Mouse (Mus musculus): Measurements from ENCODE around the gene Trim69.
A peak's percentile ranks its signal among the peaks of the same experiment; 100 is the strongest.

Trim69 gene

DNA sequence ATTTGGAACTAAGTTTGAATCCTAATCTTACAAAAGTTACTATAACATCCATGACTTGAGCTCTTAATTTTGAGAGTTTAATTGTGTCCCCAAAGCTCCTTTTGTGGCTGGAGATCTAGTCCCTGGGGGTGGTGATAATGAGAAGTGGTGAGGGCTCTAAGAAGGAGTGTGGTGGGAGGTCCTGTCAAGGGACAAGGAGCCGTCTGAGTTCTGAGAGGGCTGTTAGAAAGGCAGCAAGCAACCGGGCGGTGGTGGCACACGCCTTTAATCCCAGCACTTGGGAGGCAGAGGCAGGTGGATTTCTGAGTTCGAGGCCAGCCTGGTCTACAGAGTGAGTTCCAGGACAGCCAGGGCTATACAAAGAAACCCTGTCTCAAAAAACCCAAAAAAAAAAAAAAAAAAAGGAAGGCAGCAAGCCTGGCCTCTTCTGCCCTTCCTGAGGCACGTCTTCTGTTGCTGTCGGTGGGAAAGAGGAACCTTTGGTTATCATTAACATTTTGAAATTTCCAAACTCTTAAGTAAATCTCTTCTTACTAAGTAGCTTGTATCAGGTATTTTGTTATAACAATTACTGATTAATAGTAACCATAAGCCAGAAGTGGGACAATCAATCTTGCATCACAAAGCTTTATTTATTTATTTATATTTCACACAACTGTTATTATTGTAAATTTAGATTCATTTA is 6.7 kb upstream of the Trim69 start:
- DNase-seq (ENCODE audit: low spot score), result no peak

DNA sequence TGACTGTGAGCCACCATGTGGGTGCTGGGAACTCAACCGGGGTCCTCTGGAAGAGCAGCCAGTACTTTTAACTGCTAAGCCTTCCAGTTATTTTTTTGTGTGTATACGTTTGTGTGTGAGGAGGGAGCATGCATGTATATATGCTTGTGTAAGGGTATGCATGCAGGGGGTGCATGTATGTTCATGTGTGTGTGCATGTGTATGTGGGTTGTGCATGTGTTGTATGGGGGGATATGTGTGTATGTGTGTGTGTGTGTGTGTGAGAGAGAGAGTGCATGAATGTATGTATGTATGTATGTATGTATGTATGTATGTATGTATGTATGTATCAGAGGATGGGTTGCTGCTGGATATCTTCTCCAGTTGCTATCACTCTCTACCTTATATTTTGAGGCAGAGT is 6.0 kb upstream of the Trim69 start:
- DNase-seq (ENCODE audit: low spot score), result no peak

GRCm38 (mm10) chr2:122155292-122155691 is 5.2 kb upstream of the Trim69 start:
- DNase-seq (ENCODE audit: low spot score), result no peak

GRCm38 (mm10) chr2:122156051-122156700 is 4.3 kb upstream of the Trim69 start:
- DNase-seq (ENCODE audit: low spot score), result no peak

GRCm38 (mm10) chr2:122157561-122157960 is 2.9 kb upstream of the Trim69 start:
- DNase-seq (ENCODE audit: low spot score), result no peak

DNA sequence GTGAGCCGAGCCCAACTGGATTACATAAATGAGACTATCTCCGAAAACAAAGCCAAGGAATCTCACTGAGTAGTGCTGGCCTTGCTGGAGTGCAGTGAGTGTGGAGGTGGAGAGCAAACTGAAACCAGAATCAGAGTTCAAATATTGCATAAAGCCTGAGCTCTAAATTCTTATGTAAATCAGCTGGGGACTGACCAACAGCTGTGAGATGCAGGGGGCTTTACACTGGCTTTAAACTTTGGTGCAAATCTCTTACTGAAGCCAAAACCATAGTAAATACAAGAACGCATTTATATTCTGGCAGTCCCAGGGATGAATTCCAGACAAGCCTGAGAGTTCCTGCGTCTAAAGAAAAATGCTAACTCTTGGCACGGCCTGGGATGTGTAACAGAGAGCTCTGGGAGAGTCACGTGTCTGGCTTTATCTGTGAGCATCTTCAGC is 2.1 kb upstream of the Trim69 start:
- DNase-seq (ENCODE audit: low spot score), result peak; percentile 13

DNA sequence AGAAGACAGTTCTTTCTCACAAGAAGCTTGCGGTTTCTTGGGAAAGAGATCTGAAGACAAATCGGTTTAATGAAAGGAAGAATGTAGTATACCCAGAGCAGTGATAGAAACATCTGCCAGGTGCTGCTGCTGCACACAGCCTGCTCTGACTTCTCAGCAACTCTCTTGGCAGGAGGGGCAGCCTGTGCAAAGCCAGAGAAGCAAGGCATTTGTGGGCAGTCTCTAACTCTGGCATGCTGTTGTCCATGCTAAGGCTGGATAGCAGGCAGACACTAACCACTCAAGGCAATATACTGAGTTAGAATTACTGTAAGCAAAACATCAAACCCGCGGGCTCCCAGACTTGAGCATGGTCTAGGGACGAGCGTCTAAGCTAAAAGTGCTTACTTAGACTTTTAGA is 833 bp upstream of the Trim69 start:
- DNase-seq (ENCODE audit: low spot score), result no peak

DNA sequence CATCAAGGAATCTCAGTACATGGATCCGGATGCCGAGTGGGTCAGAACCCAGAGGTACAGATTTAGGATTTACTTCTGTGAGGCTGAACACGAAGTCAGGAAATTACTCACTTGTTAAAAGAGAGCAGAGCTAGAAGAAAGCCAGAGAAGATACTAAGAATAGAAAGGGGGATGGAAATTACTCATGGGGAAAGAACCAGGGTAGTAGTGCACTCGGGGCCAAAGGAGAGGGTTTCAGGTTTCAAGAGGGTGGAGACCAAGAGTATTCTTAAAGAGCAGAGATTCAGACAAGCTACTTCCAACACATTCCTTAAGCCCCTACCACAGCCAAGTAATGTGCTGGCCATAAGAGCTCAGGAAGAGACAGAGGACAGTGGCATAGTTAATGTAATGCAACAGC is 1.0 kb downstream of the Trim69 start:
- DNase-seq (ENCODE audit: low spot score), result no peak

DNA sequence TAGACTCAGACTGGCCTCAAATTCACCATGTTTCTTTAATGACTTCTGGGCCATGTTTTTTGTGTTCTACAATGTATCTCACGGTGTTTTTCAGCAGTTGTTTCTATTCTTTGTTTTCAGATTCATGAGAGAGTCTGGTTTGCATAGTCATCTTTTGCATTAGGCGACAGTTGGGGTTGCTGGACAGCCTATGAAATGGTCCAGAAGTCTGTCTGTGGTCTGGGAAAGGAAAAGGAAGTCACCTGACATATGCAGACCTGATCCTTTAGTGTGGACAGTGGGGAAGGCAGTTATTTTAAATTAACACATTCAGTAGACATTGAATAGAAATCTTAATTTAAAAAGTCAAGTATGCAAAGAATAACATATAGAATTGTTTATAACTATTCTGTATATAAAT is 2.0 kb downstream of the Trim69 start:
- no peak for DNase-seq (ENCODE audit: low spot score)

- DNase-seq (ENCODE audit: low spot score), result no peak
These were observed 3.1 kb downstream of the Trim69 start for GRCm38 (mm10) chr2:122163430-122164195.

- no peak for DNase-seq (ENCODE audit: low spot score)
These were observed 3.8 kb downstream of the Trim69 start for GRCm38 (mm10) chr2:122164293-122164692.

DNA sequence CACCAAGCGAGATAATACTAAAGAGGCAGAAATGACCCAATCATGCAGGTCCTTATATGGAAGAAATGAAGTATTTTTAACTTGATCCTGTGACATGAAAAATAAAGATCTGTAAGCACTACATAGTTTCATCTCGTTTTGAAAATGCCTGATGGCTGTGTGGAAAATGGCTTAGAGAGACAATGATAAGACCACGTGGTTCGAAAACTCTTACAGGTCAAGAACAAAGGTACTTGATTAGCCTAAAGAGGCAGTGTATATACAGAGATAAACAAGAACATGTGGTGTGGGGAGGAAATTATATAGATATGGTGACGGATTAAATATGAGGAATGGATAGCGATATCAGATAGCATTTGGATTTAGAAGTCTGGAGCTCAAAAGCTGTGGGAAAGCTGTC is 10.8 kb downstream of the Trim69 start:
- no peak for DNase-seq (ENCODE audit: low spot score)

DNA sequence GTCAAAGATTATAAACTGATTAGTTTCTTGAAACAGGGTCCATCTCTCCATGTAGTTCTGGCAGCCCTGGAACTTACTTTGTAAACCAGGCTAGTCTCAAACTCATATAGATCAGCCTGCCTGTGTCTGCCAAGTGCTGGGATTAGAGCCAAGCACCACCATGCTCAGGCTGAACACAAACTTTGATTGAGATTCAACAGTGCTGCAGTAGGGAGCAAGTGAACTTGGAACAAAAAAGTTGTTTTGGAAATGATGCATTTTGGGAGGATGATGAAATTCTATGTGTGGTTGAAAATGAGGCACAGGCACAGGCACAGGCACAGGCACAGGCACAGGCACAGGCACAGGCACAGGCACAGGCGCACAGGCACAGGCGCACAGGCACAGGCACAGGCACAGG is 11.7 kb downstream of the Trim69 start:
- DNase-seq (ENCODE audit: low spot score), result no peak

DNA sequence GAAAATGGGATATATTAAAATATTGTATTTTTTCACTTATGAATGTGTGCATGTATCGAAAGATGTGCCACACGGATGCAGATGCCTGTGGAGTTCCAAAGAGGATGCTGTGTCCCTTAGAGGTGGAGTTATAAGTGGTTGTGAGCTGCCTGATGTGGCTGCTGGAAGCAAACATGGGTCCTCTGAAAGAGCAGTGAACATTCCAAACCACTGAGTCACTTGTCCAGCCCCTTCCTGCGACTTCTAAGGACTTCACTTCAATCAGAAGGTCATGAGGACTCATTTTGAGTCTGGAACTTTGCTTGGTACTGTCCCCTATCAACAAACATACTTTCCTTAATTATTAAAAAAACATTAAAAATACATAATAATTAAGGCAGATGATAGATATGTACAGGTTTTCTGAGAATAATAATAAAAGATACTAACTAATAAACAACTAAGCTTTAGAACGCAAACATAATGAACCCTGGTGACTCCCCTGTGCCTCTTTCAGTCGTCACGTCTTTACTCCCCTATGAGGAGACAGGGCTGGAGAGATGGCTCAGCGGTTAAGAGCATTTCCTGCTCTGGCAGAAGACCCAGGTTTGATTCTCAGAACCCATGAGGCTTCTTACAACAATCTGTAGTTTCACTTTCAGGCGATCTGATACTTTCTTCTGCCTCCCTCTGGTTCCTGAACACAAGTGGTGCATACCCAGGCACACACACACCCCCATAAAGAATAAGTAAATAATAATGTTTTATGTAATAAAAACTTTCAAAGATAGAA is 19.7 kb downstream of the Trim69 start:
- no peak for DNase-seq (ENCODE audit: low spot score)

DNA sequence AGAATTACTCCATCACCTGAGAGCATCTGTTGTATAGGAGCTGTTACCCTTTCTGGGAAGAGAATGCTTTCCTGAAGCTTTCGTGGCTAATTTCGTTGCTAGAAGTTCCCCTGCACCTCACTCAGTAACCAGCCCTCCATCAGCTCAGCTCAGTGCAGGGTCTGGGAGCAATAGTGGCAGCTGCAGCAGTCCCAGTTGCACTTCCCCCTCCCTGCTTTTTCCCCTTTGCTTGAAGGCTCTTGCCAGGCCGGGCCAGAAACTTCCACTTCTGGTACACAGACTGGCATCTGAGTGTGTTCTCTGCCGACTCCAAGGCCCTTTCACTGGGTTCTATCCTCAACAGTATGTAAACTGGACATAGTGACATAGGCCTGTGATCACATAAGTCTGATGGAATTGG is 24.6 kb downstream of the Trim69 start:
- no peak for DNase-seq (ENCODE audit: low spot score)

DNA sequence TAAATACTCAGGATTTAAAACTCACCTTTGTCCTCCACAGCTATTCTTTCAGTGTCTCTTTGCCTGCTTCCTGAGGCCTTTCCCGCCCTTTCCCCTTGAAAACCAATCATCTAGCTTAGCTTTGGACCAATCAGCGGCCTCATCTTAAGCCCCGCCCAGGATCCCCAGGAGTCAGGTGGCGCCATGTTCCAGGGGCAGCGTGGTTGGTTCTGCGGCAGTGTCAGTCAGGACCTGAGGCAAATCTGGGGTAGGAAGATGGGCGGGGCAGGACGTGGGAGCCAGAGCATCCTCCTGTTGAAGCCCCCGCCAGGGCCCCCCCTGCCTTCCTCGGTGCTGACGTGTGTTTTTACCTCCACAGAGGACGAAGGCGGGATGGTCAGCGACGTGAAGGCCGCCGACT is 25.6 kb downstream of the Trim69 start, which contains the start of the genes Patl2 and Terb2:
Patl2 (minus strand) TSS at position 84 of the 400 bp plus-strand sequence.
Terb2 (plus strand) TSS at position 167 of the 400 bp plus-strand sequence.
- no peak for DNase-seq (ENCODE audit: low spot score)

DNA sequence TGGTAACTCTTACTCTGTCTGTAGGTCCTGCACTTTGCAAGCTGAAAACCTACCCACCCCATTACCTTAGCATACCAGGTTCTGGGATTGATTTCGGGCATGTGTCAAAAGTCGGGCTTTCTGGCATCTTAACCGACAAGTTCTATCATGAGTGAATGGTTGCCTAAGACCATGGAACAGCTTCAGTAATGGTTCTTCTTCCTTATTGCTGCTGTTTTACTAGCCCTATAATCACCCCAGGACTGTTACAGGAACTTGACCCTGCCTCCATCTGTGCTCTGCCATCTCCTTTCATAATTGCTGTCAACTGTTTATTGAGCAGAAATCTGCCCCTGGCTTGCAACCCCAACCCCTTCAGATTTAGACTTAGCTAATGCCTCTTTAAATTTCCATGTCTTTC is 26.3 kb downstream of the Trim69 start:
- no peak for DNase-seq (ENCODE audit: low spot score)

DNA sequence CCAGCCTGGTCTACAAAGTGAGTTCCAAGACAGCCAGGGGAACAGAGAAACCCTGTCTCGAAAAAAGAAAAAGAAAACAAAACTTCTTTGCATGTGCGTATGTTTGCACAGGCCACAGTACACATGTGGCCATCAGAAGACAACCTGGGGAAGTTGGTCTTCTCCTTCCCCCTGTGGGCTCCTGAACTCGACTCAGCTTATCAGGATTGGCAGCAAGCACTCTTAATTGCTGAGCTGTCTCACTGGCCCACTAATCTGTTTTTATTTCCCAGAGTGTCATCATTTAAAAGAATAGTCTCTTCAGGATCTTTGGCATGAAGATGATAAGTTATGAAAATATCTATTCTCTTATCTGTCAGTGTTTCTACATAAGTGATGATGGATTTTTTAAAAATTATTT is 31.3 kb downstream of the Trim69 start:
- no peak for DNase-seq (ENCODE audit: low spot score)

DNA sequence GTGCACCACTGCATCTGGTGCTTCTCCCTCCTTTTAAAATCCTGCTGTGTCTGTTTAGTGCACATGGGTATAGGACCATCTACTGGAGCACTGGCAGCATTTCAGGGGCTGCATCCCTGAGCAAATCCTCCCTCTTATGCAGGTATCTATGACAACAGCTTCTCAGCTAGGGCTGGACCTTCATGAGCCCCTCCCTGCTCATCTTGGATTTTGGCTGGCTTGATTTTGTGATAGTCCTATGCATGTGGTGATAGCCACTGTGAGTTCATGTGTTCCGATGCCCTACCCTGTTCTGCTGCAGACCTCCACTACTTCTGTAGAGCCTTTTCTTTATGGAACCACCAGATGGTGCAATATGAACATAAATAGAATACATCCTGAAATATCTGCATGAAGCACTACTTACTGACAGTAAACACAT is 34.0 kb downstream of the Trim69 start:
- DNase-seq (ENCODE audit: low spot score), result no peak

DNA sequence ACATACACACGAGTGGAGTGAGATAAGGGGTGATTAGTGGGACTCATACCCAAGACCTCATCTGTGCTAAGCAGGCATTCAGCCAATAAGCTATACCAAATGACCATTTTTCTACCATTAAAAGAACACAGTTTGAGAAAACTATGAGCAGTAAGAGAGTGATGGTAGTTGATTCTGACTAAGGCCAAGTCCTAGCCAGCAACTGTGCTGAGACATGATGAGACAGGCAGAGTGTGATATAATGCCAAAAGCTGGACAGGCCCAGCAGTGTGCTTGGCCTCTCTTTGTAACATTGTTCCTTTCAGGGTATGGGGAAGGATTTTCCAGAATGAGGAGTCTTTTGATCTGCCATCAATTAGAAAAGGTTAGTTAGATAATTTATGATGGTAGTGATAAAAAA is 41.0 kb downstream of the Trim69 start:
- no peak for DNase-seq (ENCODE audit: low spot score)

- DNase-seq (ENCODE audit: low spot score), result no peak
These were observed 46.1 kb downstream of the Trim69 start for GRCm38 (mm10) chr2:122206440-122207107.
